Mouse (Mus musculus): ENCODE measurements around the gene Zc2hc1b.

The Zc2hc1b gene

DNA sequence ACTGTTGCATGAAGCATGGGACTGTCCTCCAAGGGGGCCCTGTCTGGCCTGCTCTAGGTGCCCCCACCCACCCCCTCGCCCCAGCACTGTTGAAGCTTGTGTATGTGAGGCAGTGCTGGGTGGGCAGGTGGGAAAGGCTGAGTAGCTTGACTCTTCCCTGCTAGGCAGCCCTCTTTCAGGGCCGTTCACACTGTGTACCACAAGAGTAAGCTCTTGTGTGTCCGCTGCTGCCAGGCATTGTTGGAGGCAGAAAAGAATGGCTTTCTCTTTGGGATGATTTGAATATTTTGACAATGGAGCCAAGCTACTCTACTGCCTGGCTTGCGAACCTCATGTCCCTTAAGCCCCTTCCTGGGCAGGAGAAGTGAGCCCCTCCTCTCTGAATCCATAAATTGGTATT lies 62.8 kb downstream of the Zc2hc1b start:
- DNase-seq (ENCODE audit: low spot score) = no peak

DNA sequence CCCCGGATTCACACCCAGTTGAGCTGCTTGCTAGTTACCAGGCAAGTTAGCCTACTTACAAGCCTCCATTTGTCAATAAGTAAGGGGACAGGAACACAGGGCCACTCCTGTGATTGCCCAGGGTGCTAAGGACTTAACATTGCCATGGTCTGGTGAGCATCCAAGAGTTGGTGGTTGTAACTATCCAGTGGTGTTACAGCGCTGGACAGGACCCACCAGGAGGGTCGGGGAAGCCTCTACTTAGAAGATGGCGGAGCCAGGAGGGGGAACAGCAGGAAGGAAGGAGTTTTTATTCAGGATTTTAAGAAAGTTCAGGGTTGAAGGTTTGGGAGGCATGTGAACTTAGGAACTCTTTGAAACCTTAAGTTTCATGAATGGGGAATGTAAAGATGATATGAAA lies 64.2 kb downstream of the Zc2hc1b start:
- no peak for DNase-seq (ENCODE audit: low spot score)

DNA sequence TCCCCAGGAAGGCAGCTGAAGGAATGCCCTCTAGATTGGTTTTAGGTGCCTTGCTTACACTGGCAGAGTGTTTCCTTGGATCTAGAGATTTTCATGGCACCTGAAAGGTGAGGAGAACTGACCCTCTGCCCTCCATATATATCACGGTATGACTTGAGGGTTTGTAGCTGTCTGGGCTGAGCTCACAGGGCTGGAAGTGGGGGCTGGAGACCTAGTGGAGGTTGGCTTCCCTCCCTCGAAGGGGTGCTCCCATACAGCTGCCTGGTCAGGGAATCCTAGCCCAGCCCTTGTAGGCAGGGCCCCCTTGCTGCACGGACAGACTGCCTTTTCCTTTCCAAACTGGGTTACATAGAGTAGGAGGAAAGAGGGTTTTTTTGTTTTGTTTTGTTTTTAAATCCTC lies 65.0 kb downstream of the Zc2hc1b start:
- DNase-seq (ENCODE audit: low spot score) = no peak

DNA sequence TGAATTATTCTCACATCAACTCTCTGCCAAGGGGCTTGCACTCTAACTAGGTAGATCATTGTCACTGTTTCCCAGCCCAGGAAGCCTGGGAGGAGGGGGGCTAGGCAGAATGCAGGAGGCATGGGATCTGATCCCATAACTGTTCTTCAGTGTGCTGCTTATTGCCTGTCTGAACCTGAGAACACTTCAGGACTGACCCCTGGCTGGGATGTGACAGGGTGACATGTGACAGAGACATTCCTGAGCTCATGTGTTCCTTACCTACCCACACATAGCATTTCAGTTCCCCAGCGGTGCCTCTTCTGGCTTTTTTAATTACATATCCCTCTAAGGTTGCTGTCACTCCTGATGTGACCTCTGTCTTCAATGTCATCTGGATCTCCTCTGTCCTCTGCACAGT lies 68.0 kb downstream of the Zc2hc1b start:
- no peak for DNase-seq (ENCODE audit: low spot score)

DNA sequence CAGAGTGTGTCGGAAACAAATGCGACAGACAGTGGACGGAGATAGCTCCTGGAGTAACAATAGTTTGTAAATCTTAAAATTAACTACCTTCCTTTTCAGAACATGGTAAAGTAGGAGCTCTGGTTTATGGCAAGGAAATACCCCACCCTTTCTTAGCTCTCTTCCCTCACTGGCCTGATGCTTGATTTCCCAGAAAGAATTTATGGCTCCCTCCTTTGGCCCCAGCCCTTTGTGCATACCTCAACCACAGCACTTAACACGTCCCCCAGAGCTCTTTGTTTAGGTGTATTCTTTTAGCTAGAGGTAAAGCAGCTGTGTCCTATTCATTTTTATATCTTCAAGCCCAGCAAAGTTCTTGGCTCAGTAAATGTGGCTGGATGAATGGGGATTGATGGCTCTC lies 69.0 kb downstream of the Zc2hc1b start:
- no peak for DNase-seq (ENCODE audit: low spot score)

DNA sequence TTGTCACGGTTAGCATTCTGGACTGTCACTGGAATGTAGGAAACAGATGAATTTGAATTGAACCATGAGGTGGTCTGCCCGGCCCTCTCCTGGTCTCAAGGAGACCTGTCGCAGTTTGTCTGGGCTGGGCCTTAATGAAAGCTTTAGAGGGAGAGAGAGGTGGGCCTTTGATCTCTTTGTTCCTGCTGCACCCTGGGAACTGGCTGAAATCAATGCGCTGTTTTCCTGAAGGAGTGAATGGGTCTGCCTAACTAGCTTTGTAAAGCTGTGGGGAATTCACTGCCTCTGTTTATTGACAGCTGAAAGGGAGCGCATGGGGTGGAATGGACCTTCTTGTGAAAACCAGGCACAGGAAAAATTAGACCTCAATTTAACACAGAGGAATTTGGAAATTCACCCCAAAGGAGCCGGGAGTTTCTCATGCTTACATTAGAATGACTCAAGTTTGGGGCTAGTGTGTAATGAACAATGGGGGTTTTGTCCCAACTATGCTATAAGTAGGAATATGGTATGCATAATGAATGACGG lies 69.7 kb downstream of the Zc2hc1b start:
- DNase-seq (ENCODE audit: low spot score) = no peak

DNA sequence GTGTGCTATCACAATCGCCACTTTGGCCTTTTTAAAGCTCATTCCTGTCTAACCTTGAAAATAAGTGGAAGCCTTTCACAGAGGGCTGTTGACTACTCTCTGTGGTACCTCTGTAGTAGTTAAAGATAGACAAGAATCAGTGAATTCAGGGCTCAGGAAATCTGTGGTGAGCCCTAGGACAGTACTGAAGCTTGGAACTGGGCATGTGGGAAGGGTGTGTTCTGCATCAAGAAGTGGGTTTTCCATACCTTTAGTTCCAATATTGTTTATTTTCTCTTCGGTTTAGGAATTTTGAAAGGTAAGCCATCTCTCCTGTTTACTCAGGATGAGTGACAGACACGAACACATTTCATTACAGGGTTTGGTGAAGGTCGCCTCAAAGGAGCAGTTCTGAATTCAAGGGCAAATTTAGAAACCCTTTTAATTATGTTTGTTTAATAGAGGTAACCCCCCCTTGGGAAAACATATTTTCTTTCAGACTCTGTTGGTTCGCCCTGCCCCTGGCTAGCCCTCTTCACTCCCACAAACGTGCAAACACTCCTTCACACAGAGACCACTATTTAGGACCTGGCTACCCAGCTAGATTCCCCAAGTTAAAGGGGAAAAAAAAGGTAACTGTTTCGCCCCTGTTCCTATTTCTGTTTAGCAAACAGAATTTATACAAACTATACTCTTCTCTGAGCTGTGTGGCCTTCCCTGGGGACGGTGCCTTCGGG lies 70.8 kb downstream of the Zc2hc1b start:
- no peak for DNase-seq (ENCODE audit: low spot score)

DNA sequence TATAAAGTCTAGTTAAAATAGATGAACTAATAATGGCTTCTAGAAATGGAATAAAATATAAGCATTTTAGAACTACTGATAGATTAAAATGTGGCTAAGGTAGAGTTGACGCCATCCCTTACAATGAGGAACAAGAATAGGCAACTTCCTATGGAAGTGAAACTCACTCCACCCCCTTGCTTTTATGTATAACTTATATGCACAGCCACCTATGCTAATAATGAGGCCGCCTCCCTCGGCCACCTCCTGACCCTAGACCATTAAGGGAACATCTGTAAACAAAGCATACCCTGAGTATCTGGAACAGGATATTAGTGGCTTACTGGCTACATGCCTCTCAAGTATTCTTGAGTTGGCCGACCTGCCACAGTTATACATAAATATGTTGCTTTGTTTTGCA lies 74.0 kb downstream of the Zc2hc1b start:
- no peak for DNase-seq (ENCODE audit: low spot score)

DNA sequence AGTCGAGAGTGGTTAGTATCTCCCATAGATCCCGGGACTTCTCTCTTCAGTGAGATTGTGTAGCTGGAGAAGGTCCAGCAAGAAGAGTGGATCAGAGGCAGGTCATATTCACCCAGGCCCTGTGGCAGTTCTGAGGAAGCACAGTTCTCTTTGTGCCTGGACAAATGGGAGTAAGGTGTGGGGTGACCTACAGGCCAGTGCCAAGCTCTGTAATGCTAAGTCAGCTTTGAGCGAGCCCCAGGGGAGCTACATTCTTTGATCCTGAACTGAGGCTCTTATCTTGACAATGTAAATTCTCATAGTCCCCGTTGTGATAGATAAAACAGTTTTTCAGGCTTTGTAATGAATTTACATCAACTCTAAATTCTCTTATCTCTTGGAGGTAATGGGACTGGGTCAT lies 75.5 kb downstream of the Zc2hc1b start:
- DNase-seq (ENCODE audit: low spot score) = no peak

DNA sequence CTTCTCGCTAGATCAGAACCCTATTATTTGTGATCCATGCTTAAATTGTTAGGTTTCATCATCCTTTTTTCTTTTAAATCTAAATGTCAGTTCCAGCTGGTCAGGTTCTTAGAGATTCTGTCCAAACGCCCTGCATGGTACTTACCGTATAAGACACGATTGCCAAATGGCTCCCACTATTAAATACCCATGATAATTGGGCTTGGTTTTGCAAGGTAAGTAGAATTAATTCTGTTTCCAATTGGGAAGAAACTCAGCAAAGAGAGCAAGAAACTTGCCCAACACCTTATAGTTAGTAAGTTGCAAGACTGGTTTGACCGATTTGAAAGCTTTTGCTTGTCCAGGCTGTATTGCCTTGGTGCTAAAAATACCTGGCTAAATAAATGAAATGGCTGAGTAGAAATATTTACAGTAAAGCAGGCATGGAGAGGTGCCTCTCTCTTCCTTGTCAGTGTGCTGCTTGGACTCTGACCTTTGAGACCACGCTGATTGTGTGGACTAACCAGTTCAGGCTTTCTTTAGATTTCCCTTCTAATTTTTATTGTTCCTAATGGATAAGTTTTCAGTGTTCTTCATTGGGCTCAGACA lies 77.7 kb downstream of the Zc2hc1b start:
- DNase-seq (ENCODE audit: low spot score) = no peak

Data from c-Kit-positive CD71-positive TER-119-positive erythroid progenitor cells, embryonic 14.5 days (primary cell).